Mouse (Mus musculus) heart, embryonic 13.5 days (tissue): ENCODE measurements at regions not wholly inside any gene's neighbourhood (a gene's known extent, or its start where the extent isn't known, plus 50 kb on each side); places are given as distances from the start of the nearest gene placed in this dataset.

Experiments used
- ATAC-seq: fragments of 200-750 bp; cut with Nextera tagmentation; 2 replicates; pipeline ENCODE4 v1.8.0; 2017; ENCODE audit warnings: moderate TSS enrichment; ENCODE audit not compliant: insufficient number of reproducible peaks, low FRiP score, low TSS enrichment; ENCODE audit errors: extremely low read depth
- H3K27ac ChIP-seq: fragments of 300-500 bp; sonication (generic); replicated peaks from 2 replicates; pipeline ENCODE4 v1.5.1; 2015; ENCODE audit warnings: moderate library complexity, mild to moderate bottlenecking, inconsistent platforms
- H3K27me3 ChIP-seq: fragments of 300-500 bp; sonication (generic); replicated peaks from 2 replicates; pipeline ENCODE4 v1.6.1; 2015; ENCODE audit warnings: mild to moderate bottlenecking, inconsistent platforms
- H3K36me3 ChIP-seq: fragments of 300-500 bp; sonication (generic); 2 replicates; pipeline ENCODE4 v1.6.1; 2015; ENCODE audit warnings: mild to moderate bottlenecking, inconsistent platforms
- H3K4me1 ChIP-seq: fragments of 300-500 bp; sonication (generic); 2 replicates; pipeline ENCODE4 v1.6.1; 2015; ENCODE audit warnings: inconsistent platforms
- H3K4me2 ChIP-seq: fragments of 300-500 bp; sonication (generic); 2 replicates; pipeline ENCODE4 v1.6.1; 2015; ENCODE audit warnings: inconsistent platforms, mild to moderate bottlenecking, moderate library complexity
- H3K4me3 ChIP-seq: fragments of 300-500 bp; sonication (generic); 2 replicates; pipeline ENCODE4 v1.5.1; 2015; ENCODE audit warnings: moderate library complexity, mild to moderate bottlenecking, inconsistent platforms
- H3K9ac ChIP-seq: fragments of 300-500 bp; sonication (generic); 2 replicates; pipeline ENCODE4 v1.6.1; 2015; ENCODE audit warnings: inconsistent platforms, mild to moderate bottlenecking, moderate library complexity
- H3K9me3 ChIP-seq: fragments of 300-500 bp; sonication (generic); 2 replicates; pipeline ENCODE4 v1.6.1; 2016; ENCODE audit warnings: inconsistent platforms
- WGBS: fragments of 180-500 bp; shearing (Covaris S2); methylation state at CpG from one replicate; pipeline ENCODE4 v1.1.7; 2015; ENCODE audit warnings: mixed read lengths; 5-methylcytosine and 5-hydroxymethylcytosine counted together

GRCm38 (mm10) chr2:179307932-179308303 is 134.3 kb upstream of the Cdh4 start:
- no peak overlapping the region for H3K4me2 ChIP-seq
- no peaks in the 10 kb centered on the region for H3K9me3 ChIP-seq
- 15% methylated on average over 3 of the region's 3 CpGs for WGBS
- no peak for ATAC-seq
- H3K27ac ChIP-seq = no peak overlapping the region
- peaks cover 13% of the 10 kb centered on the region; the same call in 1 of the 2 replicates for H3K27me3 ChIP-seq
- H3K9ac ChIP-seq = no peak overlapping the region
- peaks cover 18% of the 10 kb centered on the region for H3K4me1 ChIP-seq
- H3K4me3 ChIP-seq = no peak overlapping the region
- no peaks in the 10 kb centered on the region for H3K36me3 ChIP-seq

- Histone ChIP-seq H3K9ac (no peak overlapping the region), H3K4me2 (no peak overlapping the region), H3K27ac (no peak overlapping the region), H3K9me3 (peaks cover 12% of the 10 kb centered on the region; the same call in 1 of the 2 replicates), H3K4me3 (no peak overlapping the region), H3K4me1 (no peaks in the 10 kb centered on the region), H3K27me3 (no peaks in the 10 kb centered on the region), H3K36me3 (no peaks in the 10 kb centered on the region)
- 70% methylated on average over 6 of the region's 6 CpGs for WGBS
- no peak for ATAC-seq
Observed at GRCm38 (mm10) chr2:179318046-179318445, 124.2 kb upstream of the Cdh4 start.

DNA sequence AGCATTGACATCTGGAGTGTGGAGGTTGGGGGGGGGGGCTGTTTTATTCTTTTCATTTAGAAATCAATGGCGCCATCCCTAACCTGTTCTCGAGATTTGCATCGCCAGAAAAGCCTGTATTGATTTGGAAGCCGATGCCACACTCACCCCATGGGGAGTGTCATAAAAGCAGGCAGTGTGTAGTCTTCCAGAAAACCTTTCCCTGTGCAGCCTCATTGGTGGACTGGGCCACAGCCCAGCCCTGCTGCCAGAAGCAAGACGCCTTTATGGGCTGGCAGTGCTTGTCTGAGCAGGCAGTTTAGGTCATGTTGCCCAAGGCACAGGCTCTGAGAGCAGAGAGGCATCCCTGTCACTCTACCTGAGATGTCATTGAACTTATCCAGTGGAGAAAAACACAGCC is 117.0 kb upstream of the Cdh4 start:
- Histone ChIP-seq H3K4me2 (no peak overlapping the region), H3K27ac (no peak overlapping the region), H3K4me3 (no peak overlapping the region), H3K9me3 (peaks cover 13% of the 10 kb centered on the region; the same call in 1 of the 2 replicates), H3K36me3 (no peaks in the 10 kb centered on the region), H3K27me3 (no peaks in the 10 kb centered on the region), H3K9ac (no peak overlapping the region), H3K4me1 (no peaks in the 10 kb centered on the region)
- no peak for ATAC-seq
- WGBS = 69% methylated on average over 5 of the region's 5 CpGs

DNA sequence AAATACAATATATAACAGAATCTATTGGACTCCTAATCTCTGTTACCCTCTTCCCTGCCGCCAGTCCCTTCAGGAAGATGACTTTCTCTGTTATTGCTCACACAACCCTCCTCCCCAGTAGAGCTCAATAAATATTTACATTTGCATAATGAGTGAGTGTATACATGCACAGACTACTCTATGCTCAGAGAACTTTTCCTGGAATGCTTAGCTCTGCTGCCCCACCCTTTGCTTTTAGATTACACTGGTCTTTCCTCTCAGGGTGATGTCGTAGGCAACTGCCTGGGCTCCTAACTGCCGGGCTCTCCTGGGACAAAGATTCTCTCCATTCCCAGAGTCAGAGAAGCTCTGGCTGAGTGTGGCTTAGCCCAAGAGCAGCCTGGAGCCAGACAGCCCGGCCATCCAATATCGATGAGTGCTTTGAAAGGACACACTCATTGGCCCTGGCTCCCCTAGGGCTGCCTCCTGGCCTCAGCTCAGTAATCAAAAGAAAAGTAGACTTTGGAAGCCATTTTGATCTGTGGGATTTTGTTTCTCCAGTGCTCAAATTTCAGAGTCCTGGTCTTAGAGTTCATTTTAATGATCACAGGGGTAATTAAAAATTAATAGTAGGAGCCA is 109.2 kb upstream of the Cdh4 start:
- 52% methylated on average over 5 of the region's 5 CpGs for WGBS
- H3K4me3 ChIP-seq = no peak overlapping the region
- no peak overlapping the region for H3K4me2 ChIP-seq
- no peak for ATAC-seq
- no peak overlapping the region for H3K27ac ChIP-seq
- no peaks in the 10 kb centered on the region for H3K36me3 ChIP-seq
- H3K27me3 ChIP-seq = no peaks in the 10 kb centered on the region
- no peaks in the 10 kb centered on the region for H3K4me1 ChIP-seq
- no peak overlapping the region for H3K9ac ChIP-seq
- no peaks in the 10 kb centered on the region for H3K9me3 ChIP-seq

DNA sequence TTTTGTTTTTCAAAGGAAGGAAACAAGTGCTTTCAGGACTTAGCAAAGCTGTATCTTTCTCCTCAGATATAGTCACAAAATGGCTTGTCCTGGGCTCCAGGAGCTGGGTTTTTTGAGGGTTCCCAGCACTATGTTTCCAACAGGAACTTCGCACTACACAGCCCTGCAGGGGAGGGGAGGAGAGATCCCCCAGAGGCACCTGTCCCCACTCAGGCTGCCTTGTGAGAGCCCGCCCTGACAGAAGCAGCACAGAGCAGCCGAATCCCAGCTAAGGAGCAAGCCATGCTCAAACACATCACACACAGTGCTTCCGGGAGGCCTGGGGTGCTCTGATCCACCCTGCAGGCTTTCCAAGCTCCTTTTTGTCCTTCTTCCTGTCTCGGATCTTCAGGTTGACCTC is 108.6 kb upstream of the Cdh4 start:
- no peak for ATAC-seq
- no peak overlapping the region for H3K9ac ChIP-seq

DNA sequence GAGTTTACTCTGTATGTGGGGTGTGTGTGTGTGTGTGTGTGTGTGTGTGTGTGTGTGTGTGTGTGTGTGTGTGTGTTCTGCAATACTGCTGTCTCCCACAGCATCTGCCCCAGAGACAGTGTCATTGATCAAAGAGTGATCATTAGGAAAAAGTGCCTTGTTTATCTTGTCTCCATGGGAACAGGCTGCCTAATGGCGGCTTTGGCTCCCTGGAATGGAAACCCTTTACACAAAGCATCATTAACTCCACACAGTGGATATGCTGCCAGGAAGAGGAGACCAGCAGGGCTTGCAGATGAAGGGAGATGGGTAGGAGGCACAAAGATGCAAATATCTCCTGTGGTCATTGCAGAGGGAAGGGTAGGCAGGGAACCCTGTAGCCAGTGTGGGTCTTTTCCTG is 106.0 kb upstream of the Cdh4 start:
- ATAC-seq = no peak
- Histone ChIP-seq H3K9me3 (no peaks in the 10 kb centered on the region; the same call in 1 of the 2 replicates), H3K4me3 (no peak overlapping the region), H3K36me3 (no peaks in the 10 kb centered on the region), H3K9ac (no peak overlapping the region), H3K27ac (no peak overlapping the region), H3K27me3 (no peaks in the 10 kb centered on the region), H3K4me2 (no peak overlapping the region), H3K4me1 (no peaks in the 10 kb centered on the region)
- 11% methylated on average over 1 of the region's 1 CpGs for whole genome bisulfite sequencing

More for the DNA sequence above, 108.6 kb upstream of the Cdh4 start:
- Histone ChIP-seq H3K4me1 (no peaks in the 10 kb centered on the region), H3K4me2 (no peak overlapping the region), H3K27me3 (no peaks in the 10 kb centered on the region), H3K4me3 (no peak overlapping the region), H3K27ac (no peak overlapping the region), H3K9me3 (no peaks in the 10 kb centered on the region; the same call in 1 of the 2 replicates), H3K36me3 (no peaks in the 10 kb centered on the region)
- 57% methylated on average over 5 of the region's 5 CpGs for WGBS

GRCm38 (mm10) chr2:179352676-179353075 is 89.6 kb upstream of the Cdh4 start:
- H3K4me3 ChIP-seq = no peak overlapping the region
- no peaks in the 10 kb centered on the region for H3K9me3 ChIP-seq
- no peaks in the 10 kb centered on the region for H3K4me1 ChIP-seq
- ATAC-seq = no peak
- no peak overlapping the region for H3K27ac ChIP-seq
- H3K4me2 ChIP-seq = no peak overlapping the region
- H3K36me3 ChIP-seq = no peaks in the 10 kb centered on the region
- WGBS = 55% methylated on average over 3 of the region's 3 CpGs
- no peak overlapping the region for H3K9ac ChIP-seq
- no peaks in the 10 kb centered on the region for H3K27me3 ChIP-seq

DNA sequence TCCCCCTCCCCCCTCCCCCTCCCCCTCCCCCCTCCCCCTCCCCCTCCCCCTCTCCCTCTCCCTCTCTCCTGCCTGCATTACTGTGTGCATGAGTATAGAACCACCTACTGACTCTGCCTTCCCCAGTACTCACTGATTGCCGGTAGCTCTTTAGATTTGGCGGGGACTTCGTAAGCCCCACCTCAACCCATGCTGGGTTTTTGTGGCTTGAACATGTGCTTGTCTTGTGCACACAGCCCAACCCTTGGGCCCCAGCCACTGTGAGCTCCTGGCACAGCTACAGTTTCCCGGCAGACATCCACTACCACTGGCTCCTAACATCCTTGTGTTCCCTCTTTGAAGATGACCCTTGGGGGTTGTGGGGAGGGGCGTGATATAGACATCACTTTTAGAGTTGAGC is 87.4 kb upstream of the Cdh4 start:
- no peak overlapping the region for H3K4me2 ChIP-seq
- H3K27me3 ChIP-seq = no peaks in the 10 kb centered on the region
- 80% methylated on average over 5 of the region's 5 CpGs for WGBS
- H3K9me3 ChIP-seq = no peaks in the 10 kb centered on the region
- no peak overlapping the region for H3K4me3 ChIP-seq
- no peak overlapping the region for H3K27ac ChIP-seq
- H3K36me3 ChIP-seq = no peaks in the 10 kb centered on the region
- no peaks in the 10 kb centered on the region for H3K4me1 ChIP-seq
- no peak for ATAC-seq
- H3K9ac ChIP-seq = no peak overlapping the region

- Histone ChIP-seq H3K4me2 (no peak overlapping the region), H3K4me3 (no peak overlapping the region), H3K9ac (no peak overlapping the region), H3K36me3 (no peaks in the 10 kb centered on the region), H3K27me3 (no peaks in the 10 kb centered on the region; the same call in 1 of the 2 replicates), H3K27ac (no peak overlapping the region), H3K4me1 (no peaks in the 10 kb centered on the region), H3K9me3 (no peaks in the 10 kb centered on the region)
- no peak for ATAC-seq
- WGBS = 66% methylated on average over 14 of the region's 14 CpGs
Observed at GRCm38 (mm10) chr2:179370882-179371546, 71.2 kb upstream of the Cdh4 start.

DNA sequence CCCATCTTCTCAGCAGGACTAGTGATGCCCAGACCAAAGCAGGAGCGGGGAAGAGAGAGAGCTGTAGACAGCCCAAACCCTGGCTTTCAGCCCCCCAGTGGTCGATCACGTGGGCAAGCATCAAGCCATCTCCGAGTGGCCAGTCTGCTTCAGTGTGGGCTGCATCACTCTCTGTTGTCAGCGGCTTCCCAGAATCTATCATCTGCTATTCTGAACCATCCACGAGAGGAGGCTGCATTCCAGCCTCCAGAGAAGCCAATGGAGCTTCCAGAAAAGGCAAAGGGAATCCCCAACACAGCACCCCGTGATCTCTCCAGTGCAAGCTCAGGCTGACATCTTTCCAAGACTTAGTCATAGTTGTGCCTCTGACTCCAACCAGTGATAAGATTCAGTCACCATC is 70.7 kb upstream of the Cdh4 start:
- WGBS = 52% methylated on average over 7 of the region's 7 CpGs
- no peak overlapping the region for H3K4me2 ChIP-seq
- no peaks in the 10 kb centered on the region for H3K9me3 ChIP-seq
- no peaks in the 10 kb centered on the region for H3K36me3 ChIP-seq
- H3K27me3 ChIP-seq = no peaks in the 10 kb centered on the region; the same call in 1 of the 2 replicates
- H3K4me1 ChIP-seq = no peaks in the 10 kb centered on the region
- H3K4me3 ChIP-seq = no peak overlapping the region
- H3K27ac ChIP-seq = no peak overlapping the region
- no peak overlapping the region for H3K9ac ChIP-seq
- ATAC-seq = no peak

DNA sequence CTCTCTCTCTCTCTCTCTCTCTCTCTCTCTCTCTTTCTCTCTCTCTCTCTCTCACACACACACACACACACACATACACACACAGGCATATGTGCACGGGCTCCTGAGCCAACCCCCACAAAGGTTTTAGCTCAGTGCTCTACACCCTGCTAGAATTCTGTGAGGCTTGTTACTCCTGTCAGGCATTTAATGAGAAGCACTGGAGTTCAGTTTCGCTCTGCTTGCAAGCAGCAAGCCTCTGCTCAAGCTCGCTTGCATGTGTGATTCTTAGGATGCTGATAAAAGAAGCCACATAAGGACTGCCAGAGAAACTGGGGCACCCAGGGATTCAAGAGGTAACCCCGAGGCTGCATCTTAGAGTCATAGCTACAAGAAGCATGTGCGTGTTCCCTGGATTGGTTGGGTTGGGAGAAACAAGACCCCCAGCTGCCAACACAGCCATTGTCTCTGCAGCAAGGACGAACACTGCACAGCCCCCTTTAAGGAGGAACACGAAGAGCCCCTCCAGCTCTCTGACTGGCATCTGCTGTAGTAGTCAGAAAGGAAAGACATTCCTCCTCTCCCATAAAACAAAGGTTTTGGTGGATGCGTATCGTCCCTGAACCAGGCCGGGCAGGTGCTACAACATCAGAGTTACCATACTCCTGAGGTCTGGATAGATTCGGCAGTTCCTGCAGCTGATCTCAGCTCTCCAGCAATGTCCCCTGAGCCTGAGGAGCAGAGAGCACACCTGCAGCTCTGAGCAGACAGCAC is 62.4 kb upstream of the Cdh4 start:
- no peak overlapping the region for H3K27ac ChIP-seq
- H3K9ac ChIP-seq = no peak overlapping the region
- no peaks in the 10 kb centered on the region for H3K4me1 ChIP-seq
- no peaks in the 10 kb centered on the region for H3K36me3 ChIP-seq
- H3K9me3 ChIP-seq = no peaks in the 10 kb centered on the region
- 64% methylated on average over 11 of the region's 11 CpGs for WGBS
- H3K27me3 ChIP-seq = 0 out of 2 replicates have a peak, but pooled peaks cover 7% of the 10 kb centered on the region
- no peak for ATAC-seq
- H3K4me3 ChIP-seq = no peak overlapping the region
- no peak overlapping the region for H3K4me2 ChIP-seq

DNA sequence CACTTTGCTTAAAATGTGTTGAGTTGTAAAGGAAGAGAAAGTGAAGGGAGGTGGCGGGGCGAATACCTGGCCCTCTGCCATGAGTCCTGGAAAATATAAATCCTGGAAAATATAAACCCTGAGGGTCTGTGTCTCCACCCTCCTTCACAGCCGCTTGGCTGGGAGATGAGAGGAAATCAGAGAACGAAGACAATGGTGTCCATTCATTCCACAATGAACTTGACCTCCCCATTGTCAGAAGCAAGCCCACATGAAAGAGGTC is 61.9 kb upstream of the Cdh4 start:
- ATAC-seq = no peak
- Histone ChIP-seq H3K27me3 (0 out of 2 replicates have a peak, but pooled peaks cover 7% of the 10 kb centered on the region), H3K4me3 (no peak overlapping the region), H3K9me3 (no peaks in the 10 kb centered on the region), H3K9ac (no peak overlapping the region), H3K4me2 (no peak overlapping the region), H3K4me1 (no peaks in the 10 kb centered on the region), H3K36me3 (no peaks in the 10 kb centered on the region), H3K27ac (no peak overlapping the region)
- WGBS = 46% methylated on average over 4 of the region's 4 CpGs
